Mouse (Mus musculus): ENCODE data around the gene Man1b1. TPM values are rescaled to one million over a fixed set of nuclear protein-coding genes. Genes with fewer than 3 reads are reported as not detected.

Gene Man1b1
- polyA plus RNA-seq, 1 experiment from 2014 or later, result 43.5 TPM

DNA sequence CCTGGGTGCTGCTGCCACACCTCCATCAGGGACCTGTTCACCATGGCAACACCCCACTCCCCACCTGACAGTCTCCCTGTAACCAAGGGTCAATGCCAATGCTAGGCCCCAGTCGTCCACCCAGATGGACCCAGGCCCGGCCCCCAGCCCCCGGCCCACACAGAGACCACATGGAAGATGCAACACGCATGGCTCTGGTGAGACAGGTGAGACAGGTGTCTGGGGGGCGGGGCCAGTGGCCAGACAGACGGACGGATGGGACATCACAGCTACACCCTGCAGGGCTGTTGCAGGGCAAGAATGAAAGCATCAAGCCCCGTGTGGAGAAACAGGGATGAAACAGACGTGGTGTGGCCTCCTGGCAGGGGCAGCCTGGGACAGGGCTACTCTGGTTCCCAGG lies 38.4 kb upstream of the Man1b1 start:
- 82% methylated on average over 9 of the region's 9 CpGs for WGBS (ENCODE audit: missing documents)
- Histone ChIP-seq H3K27ac (no peak overlapping the region), H3K36me3 (ENCODE audit: inconsistent target) (no peaks in the 10 kb centered on the region), H3K4me3 (ENCODE audit: inconsistent target) (no peak overlapping the region), H3K79me2 (ENCODE audit: inconsistent target) (no peaks in the 10 kb centered on the region)

DNA sequence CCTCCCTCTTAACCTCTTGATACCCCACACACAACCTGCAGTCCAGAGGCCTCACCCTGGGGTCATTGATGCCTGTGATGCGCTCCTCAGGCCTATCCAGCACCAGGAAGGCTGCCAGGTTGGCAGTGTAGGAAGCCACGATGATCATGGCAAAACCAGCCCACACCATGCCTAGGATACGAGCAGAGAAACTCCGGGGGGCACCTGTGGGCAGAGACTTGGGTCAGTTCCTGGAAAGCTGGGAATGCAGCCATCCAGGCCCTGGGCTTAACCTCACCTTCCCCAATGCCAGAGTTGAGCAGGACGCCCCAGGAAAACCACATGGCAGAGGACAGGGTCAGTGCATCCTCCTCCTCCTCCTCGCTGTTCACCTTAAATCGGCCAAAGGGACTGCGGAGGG lies 35.0 kb upstream of the Man1b1 start:
- WGBS (ENCODE audit: missing documents), result 66% methylated on average over 8 of the region's 8 CpGs
- Histone ChIP-seq H3K36me3 (ENCODE audit: inconsistent target) (no peaks in the 10 kb centered on the region), H3K4me3 (ENCODE audit: inconsistent target) (no peak overlapping the region), H3K79me2 (ENCODE audit: inconsistent target) (no peaks in the 10 kb centered on the region), H3K27ac (no peak overlapping the region)

- WGBS (ENCODE audit: missing documents), result 79% methylated on average over 10 of the region's 10 CpGs
- Histone ChIP-seq H3K79me2 (ENCODE audit: inconsistent target) (no peaks in the 10 kb centered on the region), H3K36me3 (ENCODE audit: inconsistent target) (no peaks in the 10 kb centered on the region)
These were observed 34.1 kb upstream of the Man1b1 start for GRCm38 (mm10) chr2:25298046-25298445.

DNA sequence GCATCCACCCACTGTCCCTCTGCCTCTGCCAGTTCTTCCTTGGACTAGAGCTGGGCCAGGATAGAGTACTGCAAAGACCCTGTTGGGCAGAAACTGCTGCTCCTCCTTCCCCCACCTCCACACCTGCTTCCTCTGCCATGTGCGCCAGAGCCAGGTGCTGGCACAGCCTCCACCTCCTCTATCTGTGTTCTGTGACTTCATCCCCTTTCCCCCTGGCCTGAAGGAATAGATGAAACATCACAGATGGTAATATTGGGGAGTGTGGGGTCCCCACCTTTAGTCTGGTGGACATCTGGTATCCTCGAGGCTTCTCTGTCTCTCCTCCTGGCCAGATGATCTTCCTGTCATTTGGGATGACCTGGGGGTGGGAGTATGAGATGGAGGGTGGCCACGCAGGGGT lies 28.7 kb upstream of the Man1b1 start:
- Histone ChIP-seq H3K79me2 (ENCODE audit: inconsistent target) (no peaks in the 10 kb centered on the region), H3K27ac (no peak overlapping the region), H3K36me3 (ENCODE audit: inconsistent target) (no peaks in the 10 kb centered on the region), H3K4me3 (ENCODE audit: inconsistent target) (no peak overlapping the region)
- WGBS (ENCODE audit: missing documents), result 50% methylated on average over 3 of the region's 3 CpGs

More at GRCm38 (mm10) chr2:25298046-25298445, 34.1 kb upstream of the Man1b1 start:
- H3K27ac ChIP-seq, result no peak overlapping the region
- H3K4me3 ChIP-seq (ENCODE audit: inconsistent target), result no peak overlapping the region

- Histone ChIP-seq H3K4me3 (ENCODE audit: inconsistent target) (no peak overlapping the region), H3K27ac (no peak overlapping the region), H3K79me2 (ENCODE audit: inconsistent target) (no peaks in the 10 kb centered on the region), H3K36me3 (ENCODE audit: inconsistent target) (no peaks in the 10 kb centered on the region)
- WGBS (ENCODE audit: missing documents), result 72% methylated on average over 7 of the region's 7 CpGs
These were observed 28.0 kb upstream of the Man1b1 start for GRCm38 (mm10) chr2:25303931-25304656.

DNA sequence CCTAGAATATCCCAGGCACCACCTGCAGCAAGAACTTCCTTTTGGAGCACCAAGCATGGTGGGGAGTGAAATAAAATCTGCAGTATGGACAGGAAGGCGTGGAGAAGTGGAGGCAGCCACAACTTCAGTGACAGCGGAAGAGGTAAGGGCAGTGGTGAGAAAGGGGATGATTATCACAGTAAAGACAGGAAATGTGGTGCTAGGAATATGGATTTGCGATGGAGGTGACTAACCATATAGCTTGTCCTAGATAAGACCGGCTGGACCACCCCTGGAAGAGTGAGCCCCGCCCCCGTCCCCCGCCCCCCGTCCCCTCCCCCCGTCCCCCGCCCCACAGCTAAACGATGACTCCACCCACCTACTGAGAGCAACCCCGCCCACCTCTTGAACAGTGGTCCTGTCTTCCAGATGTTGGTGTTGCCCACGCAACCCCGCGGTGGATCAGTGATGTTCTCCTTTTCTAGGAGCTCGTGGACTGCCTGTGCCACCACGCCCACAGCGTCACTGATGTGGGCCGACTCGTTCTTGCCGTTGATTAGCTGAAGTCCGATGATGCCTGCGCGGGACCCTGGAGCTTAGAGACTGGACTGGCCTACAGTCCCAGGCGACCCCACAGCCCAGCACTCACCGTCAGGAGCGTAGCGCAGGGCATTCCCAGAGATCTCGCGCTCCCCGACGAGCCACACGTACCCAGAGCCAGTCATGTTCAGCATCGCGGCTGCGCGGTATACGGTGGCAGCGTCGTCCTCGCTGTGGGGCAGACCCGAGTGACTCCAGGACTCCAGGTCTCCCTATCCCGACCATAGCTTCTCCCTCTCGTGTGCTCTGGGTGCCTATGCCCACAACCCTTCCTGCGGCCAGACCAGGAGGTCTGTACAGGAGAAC lies 27.2 kb upstream of the Man1b1 start:
- WGBS (ENCODE audit: missing documents), result 3% methylated on average over 44 of the region's 45 CpGs
- Histone ChIP-seq H3K36me3 (ENCODE audit: inconsistent target) (no peaks in the 10 kb centered on the region), H3K4me3 (ENCODE audit: inconsistent target) (peak overlapping the region; percentile 9; the same call in 1 of the 2 replicates), H3K27ac (no peak overlapping the region), H3K79me2 (ENCODE audit: inconsistent target) (no peaks in the 10 kb centered on the region)

GRCm38 (mm10) chr2:25305587-25306359 lies 26.4 kb upstream of the Man1b1 start:
- Histone ChIP-seq H3K36me3 (ENCODE audit: inconsistent target) (no peaks in the 10 kb centered on the region), H3K27ac (no peak overlapping the region), H3K4me3 (ENCODE audit: inconsistent target) (no peak overlapping the region), H3K79me2 (ENCODE audit: inconsistent target) (no peaks in the 10 kb centered on the region)
- 53% methylated on average over 14 of the region's 14 CpGs for WGBS (ENCODE audit: missing documents)

- WGBS (ENCODE audit: missing documents), result 54% methylated on average over 10 of the region's 10 CpGs
- Histone ChIP-seq H3K36me3 (ENCODE audit: inconsistent target) (no peaks in the 10 kb centered on the region), H3K27ac (no peak overlapping the region), H3K4me3 (ENCODE audit: inconsistent target) (no peak overlapping the region), H3K79me2 (ENCODE audit: inconsistent target) (no peaks in the 10 kb centered on the region)
These were observed 22.0 kb upstream of the Man1b1 start for GRCm38 (mm10) chr2:25310180-25310579.

GRCm38 (mm10) chr2:25310969-25311368 lies 21.2 kb upstream of the Man1b1 start:
- no peaks in the 10 kb centered on the region for H3K79me2 ChIP-seq (ENCODE audit: inconsistent target)
- no peak overlapping the region for H3K4me3 ChIP-seq (ENCODE audit: inconsistent target)
- no peak overlapping the region for H3K27ac ChIP-seq
- 4% methylated on average over 19 of the region's 22 CpGs for WGBS (ENCODE audit: missing documents)
- H3K36me3 ChIP-seq (ENCODE audit: inconsistent target), result no peaks in the 10 kb centered on the region

DNA sequence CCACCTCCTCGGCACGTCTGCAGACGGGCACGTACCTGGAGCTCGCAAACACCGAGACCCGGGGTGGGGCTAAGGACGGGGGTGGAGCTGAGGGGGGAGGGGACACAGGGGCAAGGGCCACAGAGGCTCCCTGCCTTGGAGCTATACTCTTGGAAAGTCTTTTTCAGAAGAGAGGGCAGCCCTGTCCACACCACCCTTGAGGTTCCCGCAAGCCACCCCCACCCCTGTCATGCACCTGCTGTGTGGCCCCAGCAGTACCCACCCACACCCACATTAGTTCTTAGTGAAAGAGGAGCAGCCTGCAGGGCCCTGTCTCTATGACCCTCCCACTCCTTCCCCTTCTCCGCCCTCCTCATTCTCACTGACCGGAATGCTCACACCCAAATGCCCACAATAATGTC lies 20.6 kb upstream of the Man1b1 start:
- H3K27ac ChIP-seq, result no peak overlapping the region
- 8% methylated on average over 10 of the region's 11 CpGs for WGBS (ENCODE audit: missing documents)
- H3K79me2 ChIP-seq (ENCODE audit: inconsistent target), result no peaks in the 10 kb centered on the region

GRCm38 (mm10) chr2:25318119-25318966 lies 13.8 kb upstream of the Man1b1 start:
- Histone ChIP-seq H3K36me3 (ENCODE audit: inconsistent target) (no peaks in the 10 kb centered on the region), H3K4me3 (ENCODE audit: inconsistent target) (no peak overlapping the region), H3K27ac (no peak overlapping the region), H3K79me2 (ENCODE audit: inconsistent target) (no peaks in the 10 kb centered on the region)
- WGBS (ENCODE audit: missing documents), result 11% methylated on average over 31 of the region's 31 CpGs

More for the DNA sequence above, 20.6 kb upstream of the Man1b1 start:
- Histone ChIP-seq H3K36me3 (ENCODE audit: inconsistent target) (no peaks in the 10 kb centered on the region), H3K4me3 (ENCODE audit: inconsistent target) (no peak overlapping the region)

- Histone ChIP-seq H3K36me3 (ENCODE audit: inconsistent target) (no peaks in the 10 kb centered on the region), H3K79me2 (ENCODE audit: inconsistent target) (no peaks in the 10 kb centered on the region), H3K27ac (no peak within 1 kb of the TSS), H3K4me3 (ENCODE audit: inconsistent target) (no peak within 1 kb of the TSS)
- whole genome bisulfite sequencing (ENCODE audit: missing documents), result 10% methylated on average over 57 of the region's 58 CpGs
These were observed 13.0 kb upstream of the Man1b1 start, which contains the start of gene Grin1 for GRCm38 (mm10) chr2:25318971-25319773. Gene Grin1, minus strand, starts transcription at chr2:25319187.

DNA sequence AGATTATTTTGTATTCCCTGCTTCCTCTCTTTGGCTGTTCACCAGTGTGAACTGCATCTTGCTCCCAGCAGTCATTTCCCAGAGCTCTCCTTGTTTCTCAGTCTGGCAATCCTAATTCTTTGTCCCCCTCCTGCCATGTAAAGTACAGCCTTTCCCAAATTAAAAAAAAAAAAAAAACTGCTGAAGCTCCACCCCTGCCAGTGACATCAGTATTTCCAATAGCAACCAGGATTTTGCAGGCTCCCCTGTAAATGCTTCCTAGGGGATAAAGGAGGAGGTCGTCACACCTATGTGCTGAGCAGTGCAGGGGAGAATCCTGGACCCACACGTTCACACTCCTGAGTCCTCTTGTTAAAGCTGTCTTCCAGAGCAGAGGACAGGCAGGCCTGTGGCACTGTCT lies 12.1 kb upstream of the Man1b1 start:
- Histone ChIP-seq H3K36me3 (ENCODE audit: inconsistent target) (no peaks in the 10 kb centered on the region), H3K27ac (no peak overlapping the region), H3K4me3 (ENCODE audit: inconsistent target) (no peak overlapping the region), H3K79me2 (ENCODE audit: inconsistent target) (no peaks in the 10 kb centered on the region)
- WGBS (ENCODE audit: missing documents), result 39% methylated on average over 2 of the region's 2 CpGs

All from macrophage (primary cell).